ENCODE assay signal across 17 mouse cellular contexts in the genomic region with DNA sequence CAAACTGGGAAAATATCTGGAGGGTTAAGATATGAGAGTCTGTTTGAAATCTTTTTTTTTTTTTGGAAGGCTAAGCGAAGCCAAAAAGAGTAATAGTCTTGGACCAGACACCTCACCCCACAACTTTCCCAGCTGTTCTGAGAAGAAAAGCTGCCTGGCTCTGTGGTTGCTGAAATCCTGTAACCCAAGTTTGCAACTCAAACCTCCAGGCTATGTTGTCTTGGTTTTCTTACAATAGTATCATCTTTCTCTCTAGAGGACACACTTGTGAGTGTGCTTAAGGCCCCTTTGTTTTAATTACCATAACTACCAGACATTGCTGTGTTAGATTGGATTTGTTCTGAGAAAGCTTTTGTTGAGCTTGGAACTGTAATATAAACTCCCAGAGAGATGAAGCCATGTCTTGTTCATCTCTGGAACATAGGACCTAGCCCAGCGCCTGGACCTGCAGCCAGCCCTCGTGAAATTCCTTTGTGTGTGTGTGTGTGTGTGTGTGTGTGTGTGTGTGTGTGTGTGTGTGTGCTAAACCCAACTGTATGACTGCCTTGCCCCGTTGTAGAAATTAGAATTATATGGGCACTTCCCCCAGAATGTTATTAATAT.
A peak's percentile ranks its signal among the peaks of the same experiment; 100 is the strongest.
DNase-seq lines count a peak whose midpoint lies in the region; ATAC-seq and TF ChIP-seq lines count a peak whose summit lies in the region.
"Had no signal": no experiment of that assay in that cellular context is flagged by ENCODE, and none has a peak within 500 bp of the region (broad histone marks: within the 10 kb centered on the region; RNA-seq: fewer than 3 reads in every experiment).

No protein-coding gene starts in this region.

- no peak for ATAC-seq in lung, postnatal 0 days
- no peak for ATAC-seq in forebrain, embryonic 12.5 days (ENCODE audit: low FRiP score)
- ATAC-seq: forebrain, embryonic 13.5 days had no signal

- no peak for TF ChIP-seq CTCF in heart, adult 2 months (IDR thresholded peaks at IDR 0.05)
- no peak for TF ChIP-seq CTCF in lung, postnatal 0 days (IDR thresholded peaks at IDR 0.05)
- no peak for TF ChIP-seq CTCF in lung, adult 2 months (IDR thresholded peaks at IDR 0.05; ENCODE audit: insufficient read depth, low read length)

- peak; percentile 12 to 44 for DNase-seq in heart, adult 18-20 months
- DNase-seq in heart, adult 2 months: no peak
- DNase-seq in lung, postnatal 0 days (ENCODE audit: low spot score): peak; percentile 45
- DNase-seq in lung, adult 2 months: no peak
- peak; percentile 33 for DNase-seq in gonadal fat pad, adult 2 months (ENCODE audit: low read depth)
- no peak for DNase-seq in thymus, postnatal 0 days (ENCODE audit: low spot score)
- DNase-seq: adrenal gland, postnatal 25 days; cerebellum, postnatal 14 days; kidney, adult 18-20 months; kidney, postnatal 36 days; right cerebral cortex, postnatal 14 days had no signal

- TF ChIP-seq EP300 in heart, adult 2 months (IDR thresholded peaks at IDR 0.05; ENCODE audit: insufficient read depth, low read depth, low read length): no peak
- TF ChIP-seq EP300 in lung, postnatal 0 days (IDR thresholded peaks at IDR 0.05): no peak

- H3K4me2 ChIP-seq in lung, postnatal 0 days (replicated peaks; ENCODE audit: low read depth, low read length): no peak overlapping the region
- H3K4me2 ChIP-seq in forebrain, embryonic 12.5 days: no peak overlapping the region
- H3K4me2 ChIP-seq: forebrain, embryonic 13.5 days; hindbrain, embryonic 15.5 days; neural tube, embryonic 12.5 days had no signal

- intact Hi-C loops in heart, adult 2 months (cut with DNase I): loop anchor here (10.0 kb wide), 1 partner anchor 141 kb away; no protein-coding TSS in a partner anchor

- no peaks in the 10 kb centered on the region for H3K9me3 ChIP-seq in lung, postnatal 0 days (ENCODE audit: low read length)
- H3K9me3 ChIP-seq in forebrain, embryonic 12.5 days: no peaks in the 10 kb centered on the region
- H3K9me3 ChIP-seq: forebrain, embryonic 13.5 days; hindbrain, embryonic 15.5 days; megakaryocyte, embryonic 14.5 days; neural tube, embryonic 12.5 days had no signal

- H3K79me2 ChIP-seq in heart, adult 2 months (replicated peaks; ENCODE audit: control insufficient read depth, insufficient read depth, low read length): no peaks in the 10 kb centered on the region

- no peaks in the 10 kb centered on the region for H3K36me3 ChIP-seq in heart, adult 2 months (ENCODE audit: control insufficient read depth, insufficient read depth, low read length)
- no peaks in the 10 kb centered on the region for H3K36me3 ChIP-seq in lung, postnatal 0 days (ENCODE audit: insufficient read depth, low read length)
- no peaks in the 10 kb centered on the region for H3K36me3 ChIP-seq in forebrain, embryonic 12.5 days (replicated peaks)
- H3K36me3 ChIP-seq: hindbrain, embryonic 15.5 days; neural tube, embryonic 12.5 days had no signal

- 58% methylated on average over 4 of the region's 4 CpGs for WGBS in heart, adult 2 months
- WGBS in lung, postnatal 0 days: 48% methylated on average over 4 of the region's 4 CpGs
- 48% methylated on average over 4 of the region's 4 CpGs for WGBS in lung, adult 2 months
- 84% methylated on average over 4 of the region's 4 CpGs for WGBS in forebrain, embryonic 12.5 days

- H3K4me1 ChIP-seq in heart, adult 2 months (ENCODE audit: control insufficient read depth, insufficient read depth, low read length): no peaks in the 10 kb centered on the region; the same call in 1 of the 2 replicates
- H3K4me1 ChIP-seq in lung, postnatal 0 days (ENCODE audit: insufficient read depth, low read depth, low read length): no peaks in the 10 kb centered on the region
- no peaks in the 10 kb centered on the region for H3K4me1 ChIP-seq in lung, adult 2 months (ENCODE audit: control insufficient read depth, insufficient read depth, low read length)
- H3K4me1 ChIP-seq in forebrain, embryonic 12.5 days: no peaks in the 10 kb centered on the region
- H3K4me1 ChIP-seq: forebrain, embryonic 13.5 days; hindbrain, embryonic 15.5 days; megakaryocyte, embryonic 14.5 days; neural tube, embryonic 12.5 days had no signal

- no peak overlapping the region for H3K9ac ChIP-seq in heart, adult 2 months (ENCODE audit: low read depth, low read length)
- no peak overlapping the region for H3K9ac ChIP-seq in lung, postnatal 0 days (replicated peaks; ENCODE audit: low read depth)
- H3K9ac ChIP-seq in forebrain, embryonic 12.5 days: no peak overlapping the region
- H3K9ac ChIP-seq: forebrain, embryonic 13.5 days; hindbrain, embryonic 15.5 days; liver, embryonic 14.5 days; neural tube, embryonic 12.5 days had no signal

- TF ChIP-seq POLR2A in heart, adult 2 months (IDR thresholded peaks at IDR 0.05; ENCODE audit: insufficient read depth, low read depth, low read length): no peak
- no peak for TF ChIP-seq POLR2A in lung, adult 2 months (IDR thresholded peaks at IDR 0.05; ENCODE audit: borderline replicate concordance, extremely low read depth, low read depth, low read length)

- H3K27me3 ChIP-seq in heart, adult 2 months (ENCODE audit: control insufficient read depth, insufficient read depth, low read length): no peaks in the 10 kb centered on the region
- H3K27me3 ChIP-seq in lung, postnatal 0 days (replicated peaks; ENCODE audit: insufficient read depth, low read length): no peaks in the 10 kb centered on the region
- H3K27me3 ChIP-seq in forebrain, embryonic 12.5 days: no peaks in the 10 kb centered on the region
- H3K27me3 ChIP-seq: forebrain, embryonic 13.5 days; hindbrain, embryonic 15.5 days; neural tube, embryonic 12.5 days had no signal

- H3K4me3 ChIP-seq in heart, adult 2 months: no peak overlapping the region
- no peak overlapping the region for H3K4me3 ChIP-seq in lung, postnatal 0 days (ENCODE audit: low read depth, low read length)
- H3K4me3 ChIP-seq in lung, adult 2 months (replicated peaks; ENCODE audit: extremely low read depth, low read depth, low read length): no peak overlapping the region
- no peak overlapping the region for H3K4me3 ChIP-seq in forebrain, embryonic 12.5 days (replicated peaks)
- H3K4me3 ChIP-seq: forebrain, embryonic 13.5 days; hindbrain, embryonic 15.5 days; megakaryocyte, embryonic 14.5 days; neural tube, embryonic 12.5 days had no signal

- no peak overlapping the region for H3K27ac ChIP-seq in heart, adult 2 months
- H3K27ac ChIP-seq in lung, postnatal 0 days (ENCODE audit: low read length): no peak overlapping the region
- no peak overlapping the region for H3K27ac ChIP-seq in forebrain, embryonic 12.5 days
- H3K27ac ChIP-seq: forebrain, embryonic 13.5 days; hindbrain, embryonic 15.5 days; liver, embryonic 14.5 days; neural tube, embryonic 12.5 days had no signal

Comparison
In these comparisons a context has a peak if more than half of its experiments do, and no peak if none do; other contexts are left out.
1. DNase-seq: peak in heart, adult 18-20 months (2 of 2), lung, postnatal 0 days (single experiment) and gonadal fat pad, adult 2 months (single experiment); none in heart, adult 2 months (0 of 2), lung, adult 2 months (single experiment) and thymus, postnatal 0 days (single experiment).